Mouse (Mus musculus) mesoderm, embryonic 11.5 days (tissue): ENCODE data around the gene Apbb1ip.

Experiments used
- DNase-seq: peaks from one replicate; pipeline ENCODE4 v3.0.0-alpha.2; 2012; ENCODE audit warnings: low read depth, low spot score

Gene Apbb1ip

DNA sequence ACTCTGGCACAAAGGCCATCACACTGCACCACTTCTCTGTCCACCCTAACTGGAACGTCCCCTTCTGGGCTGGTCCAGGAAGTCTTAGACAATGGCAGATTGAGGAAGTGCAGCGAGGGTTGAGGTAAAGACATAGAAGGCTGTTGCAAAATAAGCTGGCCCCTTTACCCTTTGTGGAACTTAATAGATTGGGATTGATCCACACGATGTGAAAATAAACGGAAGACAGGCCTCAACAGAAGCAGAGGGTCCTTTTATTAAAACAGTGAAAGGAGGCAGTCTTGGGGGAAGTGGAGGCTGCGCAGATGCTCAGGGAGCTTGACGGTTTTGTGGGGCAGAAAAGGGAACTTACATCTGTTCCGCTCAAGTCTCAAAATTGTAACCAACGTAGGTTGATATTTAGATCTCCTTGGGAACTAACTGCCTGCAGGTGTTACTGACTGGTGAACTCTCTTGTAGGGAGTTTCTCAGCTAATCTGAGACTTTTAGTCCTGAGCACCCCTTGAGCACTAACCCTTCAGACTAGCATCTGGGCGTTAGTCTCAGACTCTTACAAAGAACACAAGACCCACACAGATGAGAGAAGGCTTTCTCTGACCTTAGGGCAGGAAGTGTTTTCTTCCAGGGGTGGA is at the start of gene Apbb1ip:
TSS of gene Apbb1ip (plus strand) at position 546 of the 632 bp plus-strand sequence.
- no peak for DNase-seq

DNA sequence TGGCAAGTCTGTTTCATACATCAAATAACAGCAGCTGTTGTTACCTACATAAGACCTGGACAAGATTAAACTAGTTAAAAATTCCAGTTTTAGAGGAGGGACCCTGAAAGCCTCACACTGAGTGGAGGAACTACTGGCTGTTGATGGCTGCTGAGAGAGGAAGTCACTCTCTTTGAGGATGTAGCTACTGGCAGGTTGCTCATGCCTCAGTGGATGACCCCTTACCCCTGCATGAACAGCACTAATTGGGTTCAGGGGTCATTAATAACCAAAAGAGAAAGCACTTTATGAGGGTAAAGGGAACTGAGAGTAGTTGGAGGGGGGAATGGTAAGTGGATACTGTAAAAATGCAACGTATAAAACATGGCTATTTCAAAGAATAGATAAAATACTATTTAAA is 46.8 kb upstream of the Apbb1ip start:
- no peak for DNase-seq

DNA sequence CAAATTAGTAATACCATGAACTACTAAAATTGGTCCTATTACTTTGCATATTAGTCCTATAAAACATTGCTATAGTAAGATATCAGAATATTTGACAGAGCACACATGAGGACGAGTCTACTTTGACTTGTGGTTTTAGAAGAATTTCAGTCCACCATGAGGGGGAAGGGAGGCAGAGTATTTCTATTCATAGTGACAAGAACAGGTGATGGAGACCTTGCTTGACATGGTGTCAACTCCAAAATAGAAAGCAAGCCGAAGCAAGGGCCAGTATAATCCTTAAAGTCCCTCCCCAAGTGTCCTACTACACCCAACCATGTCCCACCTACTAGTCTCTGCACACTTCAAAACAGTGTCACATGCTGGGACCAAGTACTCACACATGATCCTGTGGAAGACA is 37.8 kb upstream of the Apbb1ip start:
- no peak for DNase-seq

DNA sequence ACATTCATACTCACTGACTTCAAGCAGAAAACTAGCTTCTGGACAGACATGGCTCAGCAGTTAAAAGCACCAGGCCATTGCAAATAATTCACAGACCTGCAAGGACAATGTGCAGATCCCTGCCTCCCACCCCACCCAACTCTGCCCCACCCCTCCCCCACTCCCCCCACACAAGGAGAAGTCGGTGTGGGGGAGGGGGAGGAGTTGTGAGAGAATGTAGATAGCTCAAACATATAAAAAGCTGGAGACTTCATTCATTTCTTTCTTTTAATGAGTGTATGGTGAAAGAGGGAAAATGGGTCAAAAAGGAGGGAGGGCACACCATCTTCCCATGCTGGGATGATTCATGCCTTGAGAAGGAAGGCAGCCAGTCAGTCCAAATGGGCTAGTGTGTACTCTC is 34.5 kb upstream of the Apbb1ip start:
- DNase-seq, result peak; percentile 50

DNA sequence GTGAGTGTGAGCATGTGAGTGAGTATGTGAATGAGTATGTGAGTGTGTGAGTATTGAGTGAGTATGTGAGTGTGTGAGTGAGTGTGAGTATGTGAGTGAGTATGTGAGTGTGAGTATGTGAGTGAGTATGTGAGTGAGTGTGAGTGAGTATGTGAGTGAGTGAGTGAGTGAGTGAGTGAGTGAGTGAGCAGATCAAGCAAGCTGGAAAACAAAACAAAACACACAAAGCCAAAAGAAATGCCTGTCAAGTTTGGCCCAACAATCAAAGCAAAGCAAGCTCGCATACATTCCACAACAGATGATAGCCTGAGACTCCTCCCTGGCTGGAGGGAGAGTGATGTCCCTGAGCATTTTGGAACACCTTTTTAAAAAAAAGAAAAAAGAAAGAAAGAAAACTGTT is 33.5 kb upstream of the Apbb1ip start:
- DNase-seq, result no peak

DNA sequence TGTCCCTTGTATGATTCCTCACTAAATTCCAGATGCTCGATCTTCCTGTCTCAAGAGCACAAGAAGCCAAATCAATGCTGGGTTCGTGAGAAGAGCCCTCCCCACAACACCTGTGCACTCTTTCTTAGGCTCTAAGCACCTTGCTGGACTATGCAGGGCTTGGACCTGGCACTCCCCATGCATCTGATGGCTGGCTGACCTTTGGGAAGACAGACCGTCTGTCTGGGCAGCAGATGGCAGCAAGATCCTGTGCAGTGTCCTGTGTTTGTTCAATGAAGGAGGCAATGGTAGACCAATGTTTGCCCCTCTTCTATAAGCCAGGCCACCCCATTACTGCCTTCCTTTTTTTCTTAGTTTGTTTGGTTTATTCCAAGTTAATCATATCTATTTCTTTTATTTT is 32.7 kb upstream of the Apbb1ip start:
- DNase-seq, result no peak

DNA sequence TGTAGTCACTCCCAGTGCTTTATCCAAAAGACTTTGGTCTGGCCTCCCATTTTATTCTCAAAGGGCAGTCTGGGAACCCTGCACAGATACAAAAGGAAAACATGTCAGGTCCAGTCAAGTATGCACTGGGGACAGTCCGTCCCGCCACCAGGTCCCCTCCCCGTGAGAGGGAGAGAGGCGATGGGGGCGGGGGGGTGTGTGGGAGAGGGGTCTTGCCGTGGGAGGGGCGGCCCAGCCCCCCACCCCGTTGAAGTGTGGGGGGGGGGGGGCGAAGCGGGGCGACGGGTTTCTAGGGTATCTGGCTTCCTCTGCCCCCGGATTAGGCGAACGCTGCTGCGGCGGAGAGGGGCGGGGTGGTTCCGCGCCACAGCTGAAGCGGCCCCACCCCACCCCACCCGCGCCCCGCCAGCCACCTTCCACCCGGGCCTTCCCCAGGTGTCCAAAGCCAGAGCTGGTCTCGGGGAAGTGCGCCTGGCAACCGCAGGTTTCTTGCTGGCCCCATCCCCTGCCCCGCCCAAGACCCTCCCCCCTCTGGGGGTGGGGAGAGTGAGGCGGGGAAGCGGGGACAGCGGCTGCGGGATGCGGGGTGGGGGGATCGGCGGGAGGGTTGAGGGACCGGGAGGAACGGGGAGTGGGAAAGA is 29.7 kb upstream of the Apbb1ip start:
- no peak for DNase-seq

DNA sequence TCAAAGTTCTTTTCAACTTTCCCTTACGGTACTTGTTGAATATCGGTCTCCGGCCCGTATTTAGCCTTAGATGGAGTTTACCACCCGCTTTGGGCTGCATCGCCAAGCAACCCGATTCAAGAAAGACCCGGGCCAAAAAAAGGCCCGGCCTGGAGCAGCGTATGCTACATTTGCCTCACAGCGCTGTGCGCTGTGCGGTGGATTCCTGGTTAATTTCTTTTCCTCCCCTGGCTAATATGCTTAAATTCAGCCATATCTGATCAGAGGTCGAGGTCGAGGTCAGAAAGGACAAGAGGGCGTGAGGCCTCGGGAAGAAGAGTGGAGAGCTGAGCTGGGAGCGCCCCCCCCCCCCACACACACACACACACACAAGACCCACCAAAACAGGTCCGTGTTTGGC is 29.0 kb upstream of the Apbb1ip start:
- DNase-seq, result peak; percentile 86

DNA sequence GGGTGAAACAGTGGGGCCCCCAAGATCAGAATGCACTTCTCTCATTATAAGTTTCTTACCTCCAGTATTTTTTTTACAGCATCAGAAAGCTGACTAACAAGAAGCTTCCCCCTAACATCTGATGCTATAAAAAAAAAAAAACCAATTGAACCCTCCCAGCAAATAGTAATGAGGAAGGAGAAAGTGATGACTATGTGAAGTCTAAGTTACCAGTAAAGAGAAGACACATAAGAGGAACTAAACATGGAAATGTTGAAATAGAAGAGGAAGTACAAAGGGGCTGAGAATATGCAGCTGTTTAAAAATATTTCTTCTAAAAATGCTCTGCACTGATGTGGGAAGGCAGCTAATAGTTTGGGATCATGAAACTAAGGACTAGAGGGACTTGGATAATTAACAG is 27.1 kb upstream of the Apbb1ip start:
- no peak for DNase-seq

DNA sequence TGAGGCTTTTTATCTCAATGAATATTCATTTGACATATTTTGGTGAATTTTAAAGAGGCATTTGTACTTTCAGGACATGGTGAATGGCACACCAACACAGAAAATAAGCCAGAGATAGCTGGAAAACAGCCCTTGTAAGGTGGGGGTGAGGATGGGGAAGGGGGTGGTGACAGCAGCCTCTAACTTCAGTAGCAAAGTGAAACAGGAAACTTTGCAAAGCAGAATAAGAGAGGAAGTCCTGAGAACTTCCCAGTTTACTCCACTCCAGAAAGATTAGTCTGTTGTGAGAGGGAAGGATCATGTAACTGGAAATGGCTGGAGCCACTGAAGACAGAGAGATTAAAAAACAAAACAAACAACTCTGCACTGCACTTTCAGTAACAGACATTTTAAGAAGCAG is 26.0 kb upstream of the Apbb1ip start:
- DNase-seq, result no peak

DNA sequence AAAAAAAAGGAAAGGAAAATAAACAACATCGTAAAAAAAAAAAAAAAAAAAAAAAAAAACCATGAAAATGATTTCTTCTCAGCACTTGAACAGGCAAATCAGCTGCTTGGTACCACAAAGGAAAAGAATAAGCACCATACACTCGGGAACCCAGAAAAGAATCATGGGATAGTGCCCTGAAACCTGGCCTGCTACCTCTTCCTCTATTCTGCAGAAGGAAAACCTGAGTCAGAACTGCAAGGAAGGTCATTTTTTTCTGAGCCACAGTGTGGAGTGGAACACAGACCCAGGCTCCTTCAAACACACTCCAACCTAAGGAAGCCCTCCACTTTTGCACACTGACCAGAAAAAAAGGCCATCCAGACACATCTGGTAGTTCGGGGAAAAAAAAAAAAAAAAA is 24.1 kb upstream of the Apbb1ip start:
- no peak for DNase-seq

DNA sequence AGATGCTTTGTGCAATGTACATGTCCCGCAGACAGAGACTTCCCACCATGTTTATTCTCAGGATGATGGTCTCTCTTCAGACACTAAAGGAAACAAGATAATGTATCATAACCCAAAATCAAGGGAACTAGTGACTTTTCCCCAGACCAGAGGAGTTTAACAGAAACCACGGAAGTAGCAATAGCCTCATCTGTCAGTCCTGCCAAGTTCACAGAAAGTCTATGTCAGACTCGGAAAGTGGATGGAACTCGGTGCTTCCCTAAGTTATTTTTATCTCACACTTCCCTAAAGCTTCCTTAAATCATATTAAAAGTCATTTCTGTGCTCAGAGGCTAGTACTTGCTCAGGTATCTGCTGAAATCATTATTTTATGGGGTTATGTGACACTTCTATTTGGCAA is 21.4 kb upstream of the Apbb1ip start:
- no peak for DNase-seq

DNA sequence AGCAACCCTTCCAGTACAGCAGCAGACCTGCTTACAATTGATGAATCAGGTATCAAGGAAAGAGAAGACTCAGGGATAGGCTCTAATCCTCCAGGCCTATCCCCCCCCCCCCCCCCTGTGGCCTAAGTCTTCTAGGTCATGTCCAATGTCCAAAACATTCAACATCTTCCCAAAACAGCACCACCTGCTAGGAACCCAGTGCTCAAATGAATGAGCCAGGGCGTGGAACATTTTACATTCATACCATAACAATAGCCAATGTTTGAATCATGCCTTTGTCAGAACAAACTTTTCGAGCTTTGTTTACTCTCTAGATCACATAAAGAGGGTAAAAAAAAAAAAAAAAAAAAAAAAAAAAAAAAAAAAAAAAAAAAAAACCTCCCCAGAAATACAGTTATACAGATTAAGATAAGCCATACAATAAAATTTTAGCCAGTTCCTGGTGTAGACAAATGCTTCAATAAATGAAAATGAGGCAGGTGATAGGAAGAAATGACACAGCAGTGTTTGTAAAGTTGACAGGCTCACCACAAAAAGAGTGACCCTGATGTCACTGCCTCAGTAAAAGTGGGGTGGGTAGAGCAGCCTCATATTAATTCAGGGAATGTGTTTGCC is 20.3 kb upstream of the Apbb1ip start:
- no peak for DNase-seq

DNA sequence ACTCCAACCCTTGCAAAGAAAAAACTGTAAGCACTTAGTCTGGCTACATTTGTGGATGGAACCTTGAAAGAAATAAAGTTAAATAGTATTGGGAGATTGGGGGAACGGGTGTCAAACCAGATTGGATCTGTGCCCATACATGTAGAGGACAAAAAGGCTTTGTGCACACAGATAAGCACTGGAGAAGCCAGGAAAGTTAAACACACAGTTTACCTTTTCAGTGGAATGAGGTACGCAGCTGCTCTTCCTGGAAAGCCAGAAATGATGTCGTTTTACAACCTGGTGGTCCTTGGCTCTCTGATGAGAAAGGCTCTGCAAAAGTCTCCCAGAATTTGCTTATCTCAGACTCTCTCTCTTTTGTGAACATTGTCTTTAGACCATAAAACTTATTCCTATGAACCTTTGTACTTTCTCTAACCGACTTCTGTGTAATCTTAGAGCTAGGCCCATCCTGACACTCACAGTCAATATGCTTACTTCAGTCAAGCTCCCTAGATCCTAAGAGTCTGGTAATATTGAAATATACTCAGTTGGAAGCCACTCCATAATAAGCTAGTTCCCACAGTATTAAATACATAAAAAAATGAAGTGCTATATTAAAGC is 19.6 kb upstream of the Apbb1ip start:
- DNase-seq, result no peak

DNA sequence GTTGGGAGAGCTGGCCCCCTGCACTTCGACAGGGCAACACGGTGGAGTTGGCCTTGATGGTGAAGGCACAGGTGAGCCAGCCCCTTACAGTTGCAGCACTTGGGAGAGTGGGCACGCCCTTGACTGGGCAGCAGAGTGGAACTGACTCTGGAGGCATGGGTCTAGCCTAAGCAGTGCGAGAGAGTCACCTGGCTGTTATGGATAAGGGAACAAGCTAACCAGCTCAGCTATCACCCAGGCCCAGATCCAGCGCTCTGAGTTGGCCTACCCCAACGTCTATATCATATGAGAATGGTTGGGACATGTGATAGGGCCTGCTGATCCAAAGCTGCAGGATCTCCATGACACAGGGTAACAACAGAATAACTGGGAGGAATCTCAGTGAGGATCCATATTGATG is 18.3 kb upstream of the Apbb1ip start:
- DNase-seq, result no peak

DNA sequence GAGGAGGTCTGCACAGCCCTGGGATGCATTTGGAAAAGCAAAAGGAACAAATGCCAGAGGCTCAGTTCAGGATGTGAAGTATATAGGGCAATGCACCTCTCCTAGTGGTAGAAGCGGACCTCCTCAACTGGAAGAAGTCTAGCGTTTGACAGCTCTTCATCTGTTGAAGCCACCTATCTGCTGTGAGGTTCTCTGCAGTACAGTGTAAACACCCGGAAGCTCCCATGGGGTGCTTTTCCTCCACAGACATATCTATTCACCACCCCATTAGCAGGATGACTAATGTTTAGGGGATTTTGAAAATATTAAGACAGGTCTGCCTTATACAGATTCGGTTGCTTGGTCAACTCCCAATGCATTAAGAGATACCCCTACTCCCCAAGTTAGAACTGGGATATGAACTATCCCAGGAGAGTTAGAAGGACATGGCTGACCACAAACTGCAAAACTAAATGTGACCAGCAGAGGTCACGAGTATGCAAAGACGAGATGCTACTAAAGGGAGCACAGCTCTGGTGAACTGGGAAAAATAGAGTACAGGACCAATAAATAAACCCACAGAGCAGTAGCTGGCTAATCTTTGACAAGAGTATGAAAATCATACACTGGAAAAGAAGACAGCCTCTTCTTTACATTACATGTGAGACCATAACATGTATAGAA is 15.5 kb upstream of the Apbb1ip start:
- peak; percentile 59 for DNase-seq

DNA sequence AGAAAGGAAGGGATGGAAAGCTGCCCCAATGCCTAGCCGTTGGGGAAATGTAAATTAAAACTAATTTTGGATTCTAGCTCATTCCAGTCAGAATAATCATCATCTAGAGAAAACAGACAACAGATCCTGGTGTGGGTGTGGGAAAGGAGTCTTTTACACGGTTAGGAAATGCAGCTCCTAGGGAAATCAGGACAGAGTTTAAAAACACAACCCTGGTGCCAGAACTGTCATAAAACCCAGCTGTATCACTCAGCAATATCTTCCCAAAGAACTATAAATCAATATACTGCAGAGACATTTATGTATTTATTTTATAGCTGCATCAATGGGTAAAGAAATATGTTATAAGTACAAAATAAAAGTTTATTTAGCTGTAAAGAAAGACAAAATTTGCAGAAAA is 13.4 kb upstream of the Apbb1ip start:
- DNase-seq, result no peak

DNA sequence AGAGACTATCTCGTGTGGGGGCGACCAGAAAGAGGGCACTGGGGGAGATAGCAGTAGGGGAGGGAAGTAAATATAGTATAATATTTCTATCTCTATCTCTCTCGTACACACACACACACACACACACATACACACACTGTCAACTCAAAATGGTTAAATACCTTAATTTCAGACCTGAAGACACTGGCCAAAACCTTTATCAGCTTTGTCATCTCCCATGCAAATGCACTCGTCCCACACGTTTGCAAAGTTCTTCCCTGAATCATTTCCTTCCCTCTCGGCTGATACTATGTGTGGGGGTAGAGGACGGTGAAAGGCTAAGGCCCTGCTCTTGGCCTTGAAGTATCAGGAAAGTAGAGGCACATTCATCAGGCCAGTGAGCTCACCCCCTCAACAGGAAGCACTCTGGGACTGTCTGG is 12.8 kb upstream of the Apbb1ip start:
- DNase-seq, result no peak

DNA sequence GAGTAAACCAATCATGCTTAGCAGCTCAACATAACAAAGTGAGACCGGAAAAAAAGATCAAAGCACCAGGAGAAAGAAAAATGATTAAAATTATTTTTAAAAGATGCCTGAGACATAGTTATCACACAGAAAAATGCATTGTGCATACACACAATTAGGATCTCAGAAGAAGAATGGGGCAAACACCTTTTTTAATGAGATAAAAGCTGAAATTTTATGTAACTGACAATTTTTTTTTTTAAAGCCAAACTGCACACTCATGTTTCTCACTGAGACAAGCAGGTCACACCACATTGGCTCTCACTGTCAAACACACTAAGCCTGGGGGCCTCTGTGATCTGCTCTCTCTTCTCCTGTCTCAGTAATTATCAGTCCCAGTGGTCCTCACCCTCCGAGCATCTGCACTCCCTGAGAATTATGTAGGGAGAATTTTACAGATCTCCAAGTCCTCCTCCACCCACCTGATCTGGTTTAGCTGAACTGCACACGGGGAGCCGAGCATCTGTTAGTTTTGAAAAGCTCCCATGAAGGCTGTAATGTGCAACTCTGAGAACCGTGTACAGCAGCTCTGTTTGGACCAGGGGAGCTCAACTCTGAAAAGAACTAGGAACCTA is 9.0 kb upstream of the Apbb1ip start:
- DNase-seq, result no peak

DNA sequence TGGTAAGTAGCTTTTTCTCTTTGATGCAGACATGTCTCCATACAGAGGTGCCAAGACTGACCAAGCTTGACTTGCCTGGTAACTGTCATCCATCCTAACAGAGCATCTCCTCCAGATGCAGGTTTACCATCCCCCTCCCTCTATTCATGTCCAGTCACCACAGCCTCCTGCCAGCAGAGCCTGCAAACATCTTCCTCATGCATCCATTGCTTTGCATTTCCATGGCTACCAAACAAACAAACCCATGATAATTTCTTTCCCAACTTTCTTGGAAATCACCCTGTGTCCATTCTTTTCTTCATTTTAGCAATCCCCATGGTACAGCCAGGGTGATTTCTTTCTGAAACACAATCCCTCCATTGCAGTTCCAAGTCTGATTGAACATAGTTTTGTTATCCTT is 2.6 kb upstream of the Apbb1ip start:
- no peak for DNase-seq

DNA sequence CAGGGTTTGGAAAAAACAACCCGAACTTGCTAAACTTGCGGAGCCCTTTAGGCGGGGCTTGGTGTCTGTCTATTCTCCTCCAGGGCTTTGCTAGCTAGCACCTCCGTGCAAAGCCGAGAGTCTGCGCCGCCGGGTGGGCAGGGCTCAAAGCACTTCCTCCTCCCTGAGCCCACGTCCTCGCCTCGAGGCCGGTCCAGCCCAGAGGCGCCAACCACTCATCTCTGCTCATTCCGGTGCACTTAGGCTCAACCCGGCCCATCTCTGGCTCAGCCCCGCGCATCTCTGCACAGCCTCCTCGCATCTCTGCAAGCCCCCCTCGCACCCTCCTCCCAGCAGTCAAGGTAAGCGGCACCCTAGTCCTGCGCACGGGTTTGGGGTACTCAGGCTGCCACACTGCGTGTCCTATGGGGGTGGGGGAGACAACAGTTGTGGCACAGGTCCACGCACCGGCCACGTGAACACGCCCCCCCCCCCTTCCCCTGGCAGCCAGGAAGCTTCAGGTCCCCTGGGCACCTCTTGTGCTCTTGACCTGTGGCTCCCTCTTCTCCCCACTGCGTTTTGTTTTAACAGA is 372 bp downstream of the Apbb1ip start:
- peak; percentile 34 for DNase-seq

DNA sequence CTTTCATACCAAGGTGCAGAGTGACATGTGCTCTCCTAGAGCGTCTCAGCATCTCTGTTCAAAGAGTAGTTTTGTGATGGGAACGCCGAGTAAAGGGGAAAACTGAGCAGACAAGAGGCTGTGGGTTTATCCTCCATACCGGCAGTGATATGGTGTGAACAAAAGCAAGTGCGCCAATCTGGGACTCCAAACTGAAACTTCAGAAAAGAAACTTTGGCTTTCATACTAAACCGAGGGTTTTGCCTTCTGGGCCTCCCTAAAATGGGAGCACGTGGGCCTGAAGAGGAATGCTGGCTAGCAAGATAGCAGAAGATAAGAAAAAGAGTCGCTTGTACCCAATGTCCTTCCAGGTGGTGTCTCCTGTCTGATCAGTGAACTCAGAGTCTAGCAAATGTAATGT is 1.3 kb downstream of the Apbb1ip start:
- DNase-seq, result no peak
